Mouse (Mus musculus): ENCODE data around the gene Prkd2. TPM values are rescaled to one million over a fixed set of nuclear protein-coding genes. Genes with fewer than 3 reads are reported as not detected.

The Prkd2 gene
- polyA plus RNA-seq, 1 experiment from 2014 or later, result 23.3 TPM

DNA sequence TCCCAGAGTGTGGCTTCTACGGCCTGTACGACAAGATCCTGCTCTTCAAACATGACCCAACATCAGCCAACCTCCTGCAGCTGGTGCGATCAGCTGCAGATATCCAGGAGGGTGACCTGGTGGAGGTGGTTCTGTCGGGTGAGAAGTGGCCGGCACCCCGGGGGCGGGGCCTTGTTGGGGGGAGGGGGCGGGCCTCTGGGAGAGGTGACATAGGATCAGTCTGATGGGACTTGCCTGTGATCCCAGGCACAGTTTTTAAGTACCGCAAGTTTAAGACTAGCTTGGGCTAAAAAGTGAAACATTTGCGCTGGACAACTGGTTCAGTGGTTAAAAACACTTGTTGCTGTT is 3.1 kb downstream of the Prkd2 start:
- WGBS, result 30% methylated on average over 10 of the region's 10 CpGs
- ATAC-seq (ENCODE audit: low read depth), result no peak
- Histone ChIP-seq H3K4me3 (ENCODE audit: low read length) (peak overlapping the region; percentile 77), H3K27ac (ENCODE audit: low read length) (peak overlapping the region; percentile 94), H3K9ac (ENCODE audit: low read length) (peak overlapping the region; percentile 94), H3K9me3 (ENCODE audit: control insufficient read depth, low read length) (no peaks in the 10 kb centered on the region), H3K36me3 (ENCODE audit: control insufficient read depth, insufficient read depth, low read length) (peaks cover 28% of the 10 kb centered on the region), H3K4me2 (ENCODE audit: low read depth, low read length) (peak overlapping the region; percentile 100), H3K4me1 (replicated peaks; ENCODE audit: control insufficient read depth, insufficient read depth, low read length) (peaks cover 33% of the 10 kb centered on the region), H3K27me3 (ENCODE audit: control insufficient read depth, insufficient read depth, low read depth, low read length) (no peaks in the 10 kb centered on the region)

DNA sequence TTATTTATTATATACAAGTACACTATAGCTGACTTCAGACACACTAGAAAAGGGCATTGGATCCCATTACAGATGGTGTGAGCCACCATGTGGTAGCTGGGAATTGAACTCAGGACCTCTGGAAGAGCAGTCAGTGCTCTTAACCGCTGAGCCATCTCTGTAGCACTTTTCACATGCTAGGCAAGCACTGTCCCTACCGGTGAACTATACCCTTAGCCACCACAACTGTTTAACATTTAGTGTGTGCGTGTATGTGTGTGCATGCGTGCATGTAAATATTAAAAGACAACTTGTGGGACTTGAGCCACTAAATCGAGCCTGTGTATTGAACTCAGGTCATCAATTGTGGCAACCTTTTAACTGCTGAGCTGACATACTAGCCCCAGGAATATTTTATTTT is 4.1 kb downstream of the Prkd2 start:
- ATAC-seq (ENCODE audit: low read depth), result no peak
- Histone ChIP-seq H3K9me3 (ENCODE audit: control insufficient read depth, low read length) (no peaks in the 10 kb centered on the region), H3K36me3 (ENCODE audit: control insufficient read depth, insufficient read depth, low read length) (peaks cover 30% of the 10 kb centered on the region), H3K4me3 (ENCODE audit: low read length) (no peak overlapping the region), H3K9ac (ENCODE audit: low read length) (no peak overlapping the region), H3K4me2 (ENCODE audit: low read depth, low read length) (no peak overlapping the region), H3K27ac (ENCODE audit: low read length) (no peak overlapping the region), H3K4me1 (replicated peaks; ENCODE audit: control insufficient read depth, insufficient read depth, low read length) (peaks cover 27% of the 10 kb centered on the region), H3K27me3 (ENCODE audit: control insufficient read depth, insufficient read depth, low read depth, low read length) (no peaks in the 10 kb centered on the region)
- WGBS, result 91% methylated on average over 5 of the region's 5 CpGs

DNA sequence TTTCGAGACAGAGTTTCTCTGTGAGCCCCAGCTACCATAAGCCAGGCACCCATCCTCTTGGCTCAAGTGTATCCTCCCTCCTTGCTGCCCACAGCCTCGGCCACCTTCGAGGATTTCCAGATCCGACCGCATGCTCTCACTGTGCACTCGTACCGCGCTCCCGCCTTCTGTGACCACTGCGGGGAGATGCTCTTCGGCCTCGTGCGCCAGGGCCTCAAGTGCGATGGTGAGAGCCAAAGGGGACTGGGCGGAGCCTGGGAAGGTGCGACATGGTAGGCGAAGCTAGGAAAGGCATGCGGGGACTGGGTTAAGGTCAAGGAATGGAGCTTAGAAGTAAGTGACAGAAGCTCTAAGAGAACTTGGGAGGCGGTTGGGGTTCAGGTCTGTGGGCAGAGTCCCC is 4.8 kb downstream of the Prkd2 start:
- ATAC-seq (ENCODE audit: low read depth), result no peak
- peaks cover 33% of the 10 kb centered on the region for H3K36me3 ChIP-seq (ENCODE audit: control insufficient read depth, insufficient read depth, low read length)

DNA sequence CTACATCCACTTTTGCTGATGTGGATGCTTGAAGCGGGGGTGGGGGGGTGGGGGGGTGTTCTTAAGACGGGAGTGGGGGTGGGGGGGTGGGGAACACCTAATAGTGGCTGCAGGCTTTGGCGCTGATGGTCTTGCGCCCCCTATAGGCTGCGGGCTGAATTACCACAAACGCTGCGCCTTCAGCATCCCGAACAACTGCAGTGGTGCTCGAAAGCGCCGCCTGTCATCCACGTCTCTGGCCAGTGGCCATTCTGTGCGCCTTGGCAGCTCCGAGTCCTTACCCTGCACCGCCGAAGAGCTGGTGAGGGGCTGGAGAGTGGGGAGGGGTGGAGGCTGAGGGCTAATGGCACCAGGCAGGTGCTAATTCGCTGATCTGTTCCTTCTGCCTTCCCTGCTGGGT is 5.9 kb downstream of the Prkd2 start:
- Histone ChIP-seq H3K9me3 (ENCODE audit: control insufficient read depth, low read length) (no peaks in the 10 kb centered on the region), H3K27me3 (ENCODE audit: control insufficient read depth, insufficient read depth, low read depth, low read length) (no peaks in the 10 kb centered on the region), H3K4me1 (replicated peaks; ENCODE audit: control insufficient read depth, insufficient read depth, low read length) (peaks cover 22% of the 10 kb centered on the region), H3K9ac (ENCODE audit: low read length) (no peak overlapping the region), H3K27ac (ENCODE audit: low read length) (no peak overlapping the region), H3K36me3 (ENCODE audit: control insufficient read depth, insufficient read depth, low read length) (peaks cover 38% of the 10 kb centered on the region), H3K4me3 (ENCODE audit: low read length) (no peak overlapping the region), H3K4me2 (ENCODE audit: low read depth, low read length) (no peak overlapping the region)
- ATAC-seq (ENCODE audit: low read depth), result no peak
- WGBS, result 29% methylated on average over 16 of the region's 17 CpGs

More for the DNA sequence above, 4.8 kb downstream of the Prkd2 start:
- Histone ChIP-seq H3K9ac (ENCODE audit: low read length) (no peak overlapping the region), H3K4me1 (replicated peaks; ENCODE audit: control insufficient read depth, insufficient read depth, low read length) (peaks cover 22% of the 10 kb centered on the region), H3K27ac (ENCODE audit: low read length) (no peak overlapping the region), H3K27me3 (ENCODE audit: control insufficient read depth, insufficient read depth, low read depth, low read length) (no peaks in the 10 kb centered on the region), H3K4me3 (ENCODE audit: low read length) (no peak overlapping the region), H3K9me3 (ENCODE audit: control insufficient read depth, low read length) (no peaks in the 10 kb centered on the region), H3K4me2 (ENCODE audit: low read depth, low read length) (no peak overlapping the region)
- 79% methylated on average over 19 of the region's 19 CpGs for WGBS

DNA sequence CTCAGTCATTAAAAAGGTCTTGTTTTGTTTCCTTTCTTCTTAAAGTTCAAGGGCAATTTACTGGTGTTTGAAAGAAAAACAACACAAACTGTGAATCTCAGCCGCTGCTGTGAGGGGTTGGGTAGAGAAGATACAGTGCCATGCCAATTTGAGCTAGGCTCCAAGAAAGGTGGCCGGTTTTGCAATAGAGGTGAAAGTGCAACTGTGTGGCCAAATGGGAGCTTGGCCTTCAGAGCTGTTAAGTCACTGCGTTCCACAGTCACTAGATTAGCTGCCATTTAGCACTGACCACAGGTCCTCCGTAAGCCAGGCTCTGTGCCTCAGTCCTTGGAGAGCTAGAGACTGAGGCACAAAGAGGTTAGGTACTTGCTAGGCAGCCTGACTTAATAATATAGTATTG is 8.9 kb downstream of the Prkd2 start:
- Histone ChIP-seq H3K36me3 (ENCODE audit: control insufficient read depth, insufficient read depth, low read length) (peaks cover 63% of the 10 kb centered on the region), H3K27ac (ENCODE audit: low read length) (no peak overlapping the region), H3K9ac (ENCODE audit: low read length) (no peak overlapping the region), H3K9me3 (ENCODE audit: control insufficient read depth, low read length) (no peaks in the 10 kb centered on the region), H3K4me2 (ENCODE audit: low read depth, low read length) (no peak overlapping the region), H3K4me3 (ENCODE audit: low read length) (no peak overlapping the region), H3K4me1 (replicated peaks; ENCODE audit: control insufficient read depth, insufficient read depth, low read length) (no peaks in the 10 kb centered on the region), H3K27me3 (ENCODE audit: control insufficient read depth, insufficient read depth, low read depth, low read length) (no peaks in the 10 kb centered on the region)
- no peak for ATAC-seq (ENCODE audit: low read depth)
- WGBS, result 88% methylated on average over 4 of the region's 4 CpGs

DNA sequence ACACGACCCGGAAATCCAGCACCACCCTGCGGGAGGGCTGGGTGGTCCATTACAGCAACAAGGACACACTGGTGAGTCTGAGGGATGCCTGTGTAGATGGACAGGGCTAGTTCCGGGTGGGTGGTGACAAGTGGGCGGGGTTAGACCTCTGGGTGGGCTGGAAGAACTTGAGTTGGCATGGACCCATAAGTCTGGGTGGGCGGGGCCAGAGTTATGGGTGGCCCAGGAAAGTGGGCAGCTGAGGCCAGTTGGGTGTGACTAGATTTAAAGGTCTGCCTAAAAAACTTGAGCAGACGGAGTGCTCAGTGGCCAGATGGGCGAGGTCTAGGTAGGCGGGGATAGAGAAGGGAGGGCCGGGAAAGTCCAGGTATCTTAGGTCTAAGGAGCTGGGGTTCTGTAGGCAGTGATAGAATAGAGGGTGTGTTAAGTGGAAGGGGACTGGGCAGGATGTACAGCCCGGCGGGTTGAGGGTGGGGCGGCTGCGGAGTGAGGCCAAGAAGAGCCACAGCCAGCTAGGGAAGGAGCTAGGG is 10.7 kb downstream of the Prkd2 start:
- no peaks in the 10 kb centered on the region for H3K27me3 ChIP-seq (ENCODE audit: control insufficient read depth, insufficient read depth, low read depth, low read length)
- ATAC-seq (ENCODE audit: low read depth), result peak; percentile 56
- no peak overlapping the region for H3K4me3 ChIP-seq (ENCODE audit: low read length)

DNA sequence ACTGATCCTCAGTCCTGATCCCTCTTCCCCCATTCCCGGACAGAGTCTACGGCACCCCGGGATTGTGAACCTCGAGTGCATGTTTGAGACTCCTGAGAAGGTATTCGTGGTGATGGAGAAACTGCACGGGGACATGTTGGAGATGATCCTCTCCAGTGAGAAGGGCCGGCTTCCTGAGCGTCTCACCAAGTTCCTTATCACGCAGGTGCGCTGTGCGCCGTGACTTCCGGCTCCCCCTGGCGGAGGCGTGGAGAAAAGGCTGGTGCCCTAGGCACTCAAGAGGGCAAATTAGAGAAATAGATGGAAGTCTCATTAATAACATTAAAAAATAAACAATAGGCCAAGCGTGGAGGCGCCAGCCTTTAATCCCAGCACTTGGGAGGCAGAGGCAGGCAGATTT is 15.6 kb downstream of the Prkd2 start:
- no peak for ATAC-seq (ENCODE audit: low read depth)
- no peak overlapping the region for H3K27ac ChIP-seq (ENCODE audit: low read length)
- no peaks in the 10 kb centered on the region for H3K4me1 ChIP-seq (replicated peaks; ENCODE audit: control insufficient read depth, insufficient read depth, low read length)
- H3K9ac ChIP-seq (ENCODE audit: low read length), result no peak overlapping the region
- H3K36me3 ChIP-seq (ENCODE audit: control insufficient read depth, insufficient read depth, low read length), result peaks cover 29% of the 10 kb centered on the region
- H3K9me3 ChIP-seq (ENCODE audit: control insufficient read depth, low read length), result no peaks in the 10 kb centered on the region
- H3K27me3 ChIP-seq (ENCODE audit: control insufficient read depth, insufficient read depth, low read depth, low read length), result no peaks in the 10 kb centered on the region
- H3K4me3 ChIP-seq (ENCODE audit: low read length), result no peak overlapping the region
- no peak overlapping the region for H3K4me2 ChIP-seq (ENCODE audit: low read depth, low read length)
- 29% methylated on average over 17 of the region's 17 CpGs for WGBS

More for the DNA sequence above, 10.7 kb downstream of the Prkd2 start:
- no peak overlapping the region for H3K9ac ChIP-seq (ENCODE audit: low read length)
- no peak overlapping the region for H3K4me2 ChIP-seq (ENCODE audit: low read depth, low read length)
- no peak overlapping the region for H3K27ac ChIP-seq (ENCODE audit: low read length)
- H3K9me3 ChIP-seq (ENCODE audit: control insufficient read depth, low read length), result no peaks in the 10 kb centered on the region
- H3K36me3 ChIP-seq (ENCODE audit: control insufficient read depth, insufficient read depth, low read length), result peaks cover 60% of the 10 kb centered on the region
- H3K4me1 ChIP-seq (replicated peaks; ENCODE audit: control insufficient read depth, insufficient read depth, low read length), result no peaks in the 10 kb centered on the region
- WGBS, result 67% methylated on average over 14 of the region's 14 CpGs

DNA sequence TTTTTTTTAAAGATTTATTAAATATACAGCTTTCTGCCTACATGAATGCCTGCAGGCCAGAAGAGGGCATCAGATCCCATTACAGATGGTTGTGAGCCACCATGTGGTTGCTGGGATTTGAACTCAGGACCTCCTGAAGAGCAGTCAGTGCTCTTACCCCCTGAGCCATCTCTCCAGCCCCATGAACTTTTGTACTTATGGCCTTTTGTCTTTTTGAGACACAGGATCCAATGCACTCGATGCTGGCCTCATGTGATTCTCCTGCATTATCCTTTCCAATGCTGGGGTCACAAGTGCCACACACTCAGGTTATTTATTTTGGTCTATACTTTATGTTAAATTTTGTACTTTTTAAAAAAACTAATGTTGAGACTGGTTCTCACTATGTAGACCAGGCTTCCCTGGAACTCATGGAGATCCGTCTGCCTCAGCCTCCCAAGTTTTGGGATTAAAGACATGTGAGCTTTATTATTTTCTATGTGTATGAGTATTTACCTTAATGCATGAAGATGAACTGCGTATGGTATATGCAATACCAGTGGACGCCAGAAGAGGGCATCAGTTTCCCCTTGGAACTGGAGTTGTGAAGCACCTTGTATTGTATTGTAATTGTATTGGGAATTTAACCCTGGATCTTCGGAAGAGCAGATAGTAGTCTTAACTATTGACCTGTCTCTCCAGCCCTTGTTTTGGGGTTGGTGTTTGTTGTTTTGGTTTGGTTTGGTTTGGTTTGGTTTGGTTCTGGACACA is 17.4 kb downstream of the Prkd2 start:
- H3K36me3 ChIP-seq (ENCODE audit: control insufficient read depth, insufficient read depth, low read length), result peaks cover 20% of the 10 kb centered on the region
- H3K9me3 ChIP-seq (ENCODE audit: control insufficient read depth, low read length), result no peaks in the 10 kb centered on the region
- H3K27me3 ChIP-seq (ENCODE audit: control insufficient read depth, insufficient read depth, low read depth, low read length), result no peaks in the 10 kb centered on the region
- no peak overlapping the region for H3K4me3 ChIP-seq (ENCODE audit: low read length)
- no peak overlapping the region for H3K4me2 ChIP-seq (ENCODE audit: low read depth, low read length)
- WGBS, result 33% methylated on average over 5 of the region's 5 CpGs
- H3K4me1 ChIP-seq (replicated peaks; ENCODE audit: control insufficient read depth, insufficient read depth, low read length), result no peaks in the 10 kb centered on the region
- no peak overlapping the region for H3K9ac ChIP-seq (ENCODE audit: low read length)
- no peak for ATAC-seq (ENCODE audit: low read depth)
- no peak overlapping the region for H3K27ac ChIP-seq (ENCODE audit: low read length)

DNA sequence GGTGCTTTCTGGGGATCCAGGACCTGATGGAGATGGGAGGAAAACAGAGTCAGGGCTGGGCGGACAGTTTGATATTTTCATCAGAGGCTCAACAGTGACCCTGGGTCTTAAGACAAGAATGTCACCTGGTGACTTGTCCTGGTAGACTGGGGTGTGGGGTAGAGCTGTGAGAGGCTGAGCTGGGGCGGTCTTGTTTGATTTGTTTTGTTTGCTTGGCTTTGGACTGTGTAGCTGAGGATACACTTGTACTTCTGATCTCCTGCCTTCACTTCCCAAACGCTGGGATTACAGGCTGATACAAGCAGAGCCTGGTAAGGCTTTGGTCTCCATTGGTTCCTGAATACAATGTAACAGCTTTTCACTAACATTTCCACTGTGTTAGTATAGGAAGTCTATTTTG is 24.8 kb downstream of the Prkd2 start:
- no peak overlapping the region for H3K4me3 ChIP-seq (ENCODE audit: low read length)
- no peak for ATAC-seq (ENCODE audit: low read depth)
- H3K27me3 ChIP-seq (ENCODE audit: control insufficient read depth, insufficient read depth, low read depth, low read length), result no peaks in the 10 kb centered on the region
- H3K27ac ChIP-seq (ENCODE audit: low read length), result 0 out of 2 replicates have a peak overlapping the region, but pooled peaks have one; percentile 5
- H3K36me3 ChIP-seq (ENCODE audit: control insufficient read depth, insufficient read depth, low read length), result peaks cover 17% of the 10 kb centered on the region
- H3K9ac ChIP-seq (ENCODE audit: low read length), result no peak overlapping the region
- no peak overlapping the region for H3K4me2 ChIP-seq (ENCODE audit: low read depth, low read length)
- no peaks in the 10 kb centered on the region for H3K9me3 ChIP-seq (ENCODE audit: control insufficient read depth, low read length)
- WGBS, result 57% methylated on average over 3 of the region's 3 CpGs
- no peaks in the 10 kb centered on the region for H3K4me1 ChIP-seq (replicated peaks; ENCODE audit: control insufficient read depth, insufficient read depth, low read length)

Measured in lung, embryonic 16.5 days (tissue).